Mouse (Mus musculus) liver, embryonic 11.5 days (tissue): Measurements from ENCODE around the gene Fads1. TPM values are rescaled to one million over a fixed set of nuclear protein-coding genes. Genes with fewer than 3 reads are reported as not detected.

Experiments
- ATAC-seq: fragments of 200-750 bp; cut with Nextera tagmentation; replicated peaks from 2 replicates; pipeline ENCODE4 v1.8.0; 2017; ENCODE audit warnings: moderate number of reproducible peaks, mild to moderate bottlenecking, moderate TSS enrichment, moderate library complexity; ENCODE audit not compliant: low FRiP score
- DNase-seq: peaks from one replicate; pipeline ENCODE4 v3.0.0-alpha.2; 2017; ENCODE audit warnings: low spot score
- H3K27ac ChIP-seq: fragments of 300-500 bp; sonication (generic); 2 replicates; pipeline ENCODE4 v1.5.1; 2014; ENCODE audit warnings: mild to moderate bottlenecking, low read depth, low read length, control low read depth
- H3K27me3 ChIP-seq: fragments of 300-500 bp; sonication (generic); replicated peaks from 2 replicates; pipeline ENCODE4 v1.6.1; 2014; ENCODE audit warnings: low read length, mixed read lengths; ENCODE audit not compliant: control insufficient read depth, insufficient read depth
- H3K36me3 ChIP-seq: fragments of 300-500 bp; sonication (generic); 2 replicates; pipeline ENCODE4 v1.6.1; 2014; ENCODE audit warnings: mild to moderate bottlenecking, low read length, moderate library complexity, mixed read lengths; ENCODE audit not compliant: control insufficient read depth, insufficient read depth
- H3K4me1 ChIP-seq: fragments of 300-500 bp; sonication (generic); replicated peaks from 2 replicates; pipeline ENCODE4 v1.6.1; 2014; ENCODE audit warnings: low read length, mixed read lengths; ENCODE audit not compliant: control insufficient read depth, insufficient read depth
- H3K4me2 ChIP-seq: fragments of 300-500 bp; sonication (generic); 2 replicates; pipeline ENCODE4 v1.6.1; 2014; ENCODE audit warnings: mild to moderate bottlenecking, control low read depth, moderate library complexity
- H3K4me3 ChIP-seq: fragments of 300-500 bp; sonication (generic); 2 replicates; pipeline ENCODE4 v1.5.1; 2014; ENCODE audit warnings: low read depth, low read length, control low read depth
- H3K9ac ChIP-seq: fragments of 300-500 bp; sonication (generic); 2 replicates; pipeline ENCODE4 v1.6.1; 2014; ENCODE audit warnings: low read depth, low read length, control low read depth
- H3K9me3 ChIP-seq: fragments of 300-500 bp; sonication (generic); 2 replicates; pipeline ENCODE4 v1.6.1; 2016; ENCODE audit warnings: low read length, inconsistent platforms, mixed read lengths; ENCODE audit not compliant: control insufficient read depth
- WGBS: fragments of 180-500 bp; shearing (Covaris S2); extraction: QIAGEN DNeasy Blood & Tissue Kit; methylation state at CpG from one replicate; pipeline ENCODE4 v1.1.7; 2014; 5-methylcytosine and 5-hydroxymethylcytosine counted together
- polyA plus RNA-seq: library from polyadenylated mRNA; unstranded; fragments of >200 nt; fragmentation: Nextera tagmentation; extraction: Ambion mirVana; gene quantifications from 2 replicates; pipeline ENCODE4 v1.2.1, GENCODE M21; 2014

Fads1 gene
- polyA plus RNA-seq, 1 experiment from 2014 or later, result 113 TPM

GRCm38 (mm10) chr19:10223561-10223960, 40.9 kb downstream of the Fads1 start:
- Histone ChIP-seq H3K9me3 (no peaks in the 10 kb centered on the region), H3K4me3 (no peak overlapping the region), H3K36me3 (peaks cover 3% of the 10 kb centered on the region; the same call in 1 of the 2 replicates), H3K27ac (no peak overlapping the region), H3K9ac (no peak overlapping the region), H3K4me2 (no peak overlapping the region), H3K27me3 (no peaks in the 10 kb centered on the region), H3K4me1 (peaks cover 32% of the 10 kb centered on the region)
- no peak for ATAC-seq
- WGBS, result 55% methylated on average over 4 of the region's 4 CpGs
- DNase-seq, result no peak

- ATAC-seq, result 0 out of 2 replicates have a peak, but pooled peaks have one; percentile 9
- Histone ChIP-seq H3K9ac (no peak overlapping the region), H3K27me3 (no peaks in the 10 kb centered on the region), H3K4me1 (peaks cover 32% of the 10 kb centered on the region), H3K9me3 (no peaks in the 10 kb centered on the region), H3K27ac (peak overlapping the region; percentile 68), H3K4me3 (no peak overlapping the region), H3K4me2 (peak overlapping the region; percentile 50), H3K36me3 (peaks cover 3% of the 10 kb centered on the region; the same call in 1 of the 2 replicates)
- WGBS, result 24% methylated on average over 26 of the region's 26 CpGs
- no peak for DNase-seq
Measured at GRCm38 (mm10) chr19:10224637-10225453, 42.2 kb downstream of the Fads1 start.

GRCm38 (mm10) chr19:10225767-10226166, 43.1 kb downstream of the Fads1 start:
- DNase-seq (no peak), ATAC-seq (no peak)
- 49% methylated on average over 4 of the region's 4 CpGs for WGBS
- peaks cover 3% of the 10 kb centered on the region; the same call in 1 of the 2 replicates for H3K36me3 ChIP-seq
- H3K4me2 ChIP-seq, result peak overlapping the region; percentile 50; the same call in 1 of the 2 replicates
- no peaks in the 10 kb centered on the region for H3K9me3 ChIP-seq
- H3K27me3 ChIP-seq, result no peaks in the 10 kb centered on the region
- H3K4me1 ChIP-seq, result peaks cover 34% of the 10 kb centered on the region
- no peak overlapping the region for H3K9ac ChIP-seq
- no peak overlapping the region for H3K27ac ChIP-seq
- no peak overlapping the region for H3K4me3 ChIP-seq

GRCm38 (mm10) chr19:10231016-10231415, 48.3 kb downstream of the Fads1 start:
- WGBS, result 30% methylated on average over 7 of the region's 7 CpGs
- no peaks in the 10 kb centered on the region for H3K36me3 ChIP-seq
- peaks cover 33% of the 10 kb centered on the region for H3K4me1 ChIP-seq
- no peak for DNase-seq
- no peaks in the 10 kb centered on the region for H3K9me3 ChIP-seq
- no peak for ATAC-seq
- H3K4me2 ChIP-seq, result no peak overlapping the region
- H3K9ac ChIP-seq, result no peak overlapping the region
- H3K27me3 ChIP-seq, result no peaks in the 10 kb centered on the region
- no peak overlapping the region for H3K4me3 ChIP-seq
- peak overlapping the region; percentile 45; the same call in 1 of the 2 replicates for H3K27ac ChIP-seq

- Histone ChIP-seq H3K9ac (0 out of 2 replicates have a peak overlapping the region, but pooled peaks have one; percentile 18), H3K4me2 (no peak overlapping the region), H3K4me3 (no peak overlapping the region), H3K36me3 (no peaks in the 10 kb centered on the region), H3K4me1 (peaks cover 33% of the 10 kb centered on the region), H3K27me3 (no peaks in the 10 kb centered on the region), H3K27ac (peak overlapping the region; percentile 34; the same call in 1 of the 2 replicates), H3K9me3 (no peaks in the 10 kb centered on the region)
- ATAC-seq, result no peak
- 31% methylated on average over 5 of the region's 5 CpGs for WGBS
- DNase-seq, result no peak
Measured at GRCm38 (mm10) chr19:10231871-10232270, 49.2 kb downstream of the Fads1 start.

- Histone ChIP-seq H3K4me1 (peaks cover 33% of the 10 kb centered on the region), H3K27ac (peak overlapping the region; percentile 34), H3K27me3 (no peaks in the 10 kb centered on the region), H3K4me3 (no peak overlapping the region), H3K4me2 (no peak overlapping the region), H3K36me3 (no peaks in the 10 kb centered on the region), H3K9ac (no peak overlapping the region), H3K9me3 (no peaks in the 10 kb centered on the region)
- ATAC-seq (no peak), DNase-seq (no peak)
- WGBS, result 43% methylated on average over 9 of the region's 9 CpGs
Measured at GRCm38 (mm10) chr19:10232327-10233017, 49.8 kb downstream of the Fads1 start.

GRCm38 (mm10) chr19:10235784-10236565, 53.3 kb downstream of the Fads1 start:
- ATAC-seq (peak; percentile 38; the same call in 1 of the 2 replicates), DNase-seq (no peak)
- Histone ChIP-seq H3K27me3 (peaks cover 5% of the 10 kb centered on the region; the same call in 1 of the 2 replicates), H3K9me3 (no peaks in the 10 kb centered on the region), H3K9ac (no peak overlapping the region), H3K27ac (peak overlapping the region; percentile 57), H3K4me3 (no peak overlapping the region), H3K36me3 (no peaks in the 10 kb centered on the region), H3K4me1 (peaks cover 52% of the 10 kb centered on the region), H3K4me2 (peak overlapping the region; percentile 26)
- 58% methylated on average over 9 of the region's 9 CpGs for WGBS

GRCm38 (mm10) chr19:10238477-10238876, 55.8 kb downstream of the Fads1 start:
- ATAC-seq, result 0 out of 2 replicates have a peak, but pooled peaks have one; percentile 40
- peak overlapping the region; percentile 67 for H3K27ac ChIP-seq
- peak overlapping the region; percentile 21; the same call in 1 of the 2 replicates for H3K9ac ChIP-seq
- peaks cover 5% of the 10 kb centered on the region; the same call in 1 of the 2 replicates for H3K27me3 ChIP-seq
- no peak for DNase-seq
- peak overlapping the region; percentile 62 for H3K4me3 ChIP-seq
- no peaks in the 10 kb centered on the region for H3K9me3 ChIP-seq
- H3K36me3 ChIP-seq, result no peaks in the 10 kb centered on the region
- H3K4me2 ChIP-seq, result peak overlapping the region; percentile 85
- 17% methylated on average over 3 of the region's 3 CpGs for WGBS
- H3K4me1 ChIP-seq, result peaks cover 36% of the 10 kb centered on the region
